Comparison of ENCODE assay signal across 11 mouse cellular contexts in the genomic region with DNA sequence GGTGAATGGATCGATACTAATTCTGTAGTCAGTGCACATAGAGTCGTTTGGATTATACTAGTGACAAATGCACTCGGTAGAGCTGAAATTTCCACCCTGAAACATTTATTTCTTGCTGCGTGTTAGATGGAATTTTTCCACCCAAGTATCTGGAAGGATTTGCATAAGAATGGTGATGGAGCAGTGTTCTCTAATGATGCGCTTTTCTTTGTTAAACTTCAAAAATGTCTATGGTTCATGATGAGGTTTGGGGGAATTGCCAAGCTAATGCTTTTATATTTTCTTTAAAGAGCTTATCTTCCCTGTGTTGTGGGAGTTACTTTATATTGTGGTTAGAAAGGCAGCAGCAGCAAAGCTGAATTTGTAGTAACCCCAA.
DNase-seq lines count a peak whose midpoint lies in the region; ATAC-seq and TF ChIP-seq lines count a peak whose summit lies in the region.
"Had no signal": no experiment of that assay in that cellular context is flagged by ENCODE, and none has a peak within 500 bp of the region (broad histone marks: within the 10 kb centered on the region; RNA-seq: fewer than 3 reads in every experiment).

No protein-coding gene starts in this region.

- ATAC-seq in heart, embryonic 15.5 days (replicated peaks; ENCODE audit: insufficient number of reproducible peaks, insufficient read depth, low FRiP score, low read depth), result no peak
- ATAC-seq in lung, embryonic 16.5 days (ENCODE audit: low read depth), result no peak
- peak; percentile 26; the same call in 1 of the 2 replicates for ATAC-seq in forebrain, embryonic 15.5 days (replicated peaks)
- no peak for ATAC-seq in midbrain, postnatal 0 days (ENCODE audit: low FRiP score)
- no peak for ATAC-seq in cerebellum, adult (ENCODE audit: insufficient number of reproducible peaks, low FRiP score, low TSS enrichment)

- H3K4me2 ChIP-seq in heart, embryonic 15.5 days, result no peak overlapping the region
- H3K4me2 ChIP-seq in lung, embryonic 16.5 days (ENCODE audit: low read depth, low read length), result no peak overlapping the region
- no peak overlapping the region for H3K4me2 ChIP-seq in forebrain, embryonic 15.5 days (replicated peaks)
- no peak overlapping the region for H3K4me2 ChIP-seq in midbrain, postnatal 0 days (ENCODE audit: low read depth, low read length, poor library complexity, severe bottlenecking)

- WGBS in heart, embryonic 15.5 days, result 68% methylated on average over 5 of the region's 5 CpGs
- 64% methylated on average over 5 of the region's 5 CpGs for WGBS in lung, embryonic 16.5 days
- 22% methylated on average over 5 of the region's 5 CpGs for WGBS in forebrain, embryonic 15.5 days
- 26% methylated on average over 5 of the region's 5 CpGs for WGBS in midbrain, postnatal 0 days

- TF ChIP-seq CTCF in midbrain, postnatal 0 days (IDR thresholded peaks at IDR 0.05), result no peak

- no peaks in the 10 kb centered on the region for H3K9me3 ChIP-seq in heart, embryonic 15.5 days (replicated peaks)
- no peaks in the 10 kb centered on the region for H3K9me3 ChIP-seq in lung, embryonic 16.5 days (ENCODE audit: control insufficient read depth, low read length)
- H3K9me3 ChIP-seq in forebrain, embryonic 15.5 days, result no peaks in the 10 kb centered on the region
- no peaks in the 10 kb centered on the region for H3K9me3 ChIP-seq in midbrain, postnatal 0 days (ENCODE audit: low read length)

- H3K4me3 ChIP-seq in heart, embryonic 15.5 days, result no peak overlapping the region
- no peak overlapping the region for H3K4me3 ChIP-seq in lung, embryonic 16.5 days (ENCODE audit: low read length)
- H3K4me3 ChIP-seq in forebrain, embryonic 15.5 days, result no peak overlapping the region
- H3K4me3 ChIP-seq in midbrain, postnatal 0 days (ENCODE audit: low read depth, low read length), result no peak overlapping the region

- no peaks in the 10 kb centered on the region for H3K36me3 ChIP-seq in heart, embryonic 15.5 days
- no peaks in the 10 kb centered on the region for H3K36me3 ChIP-seq in lung, embryonic 16.5 days (ENCODE audit: control insufficient read depth, insufficient read depth, low read length)
- H3K36me3 ChIP-seq in forebrain, embryonic 15.5 days, result no peaks in the 10 kb centered on the region
- H3K36me3 ChIP-seq in midbrain, postnatal 0 days (ENCODE audit: insufficient read depth, low read length), result no peaks in the 10 kb centered on the region

- intact Hi-C loops in heart, postnatal 25 days (cut with DNase I), result no loop called here

- no peak overlapping the region for H3K9ac ChIP-seq in heart, embryonic 15.5 days
- no peak overlapping the region for H3K9ac ChIP-seq in lung, embryonic 16.5 days (ENCODE audit: low read length)
- no peak overlapping the region for H3K9ac ChIP-seq in forebrain, embryonic 15.5 days (replicated peaks)
- H3K9ac ChIP-seq in midbrain, postnatal 0 days (replicated peaks; ENCODE audit: low read length, poor library complexity, severe bottlenecking), result no peak overlapping the region

- H3K27me3 ChIP-seq in heart, embryonic 15.5 days, result no peaks in the 10 kb centered on the region
- H3K27me3 ChIP-seq in lung, embryonic 16.5 days (ENCODE audit: control insufficient read depth, insufficient read depth, low read depth, low read length), result no peaks in the 10 kb centered on the region
- H3K27me3 ChIP-seq in forebrain, embryonic 15.5 days, result no peaks in the 10 kb centered on the region
- H3K27me3 ChIP-seq in midbrain, postnatal 0 days (ENCODE audit: insufficient read depth, low read length), result no peaks in the 10 kb centered on the region

- H3K4me1 ChIP-seq in heart, embryonic 15.5 days (replicated peaks), result peaks cover 10% of the 10 kb centered on the region
- H3K4me1 ChIP-seq in lung, embryonic 16.5 days (replicated peaks; ENCODE audit: control insufficient read depth, insufficient read depth, low read length), result peaks cover 12% of the 10 kb centered on the region
- peaks cover 18% of the 10 kb centered on the region for H3K4me1 ChIP-seq in forebrain, embryonic 15.5 days
- H3K4me1 ChIP-seq in midbrain, postnatal 0 days (ENCODE audit: insufficient read depth, low read length), result peaks cover 5% of the 10 kb centered on the region; the same call in 1 of the 2 replicates

- peak overlapping the region; percentile 40 for H3K27ac ChIP-seq in heart, embryonic 15.5 days
- peak overlapping the region; percentile 86 for H3K27ac ChIP-seq in lung, embryonic 16.5 days (ENCODE audit: low read length)
- peak overlapping the region; percentile 52 for H3K27ac ChIP-seq in forebrain, embryonic 15.5 days (replicated peaks)
- H3K27ac ChIP-seq in midbrain, postnatal 0 days (ENCODE audit: low read depth, low read length), result peak overlapping the region; percentile 62
- H3K27ac ChIP-seq: stomach, postnatal 0 days had no signal

- DNase-seq in heart, postnatal 25 days (ENCODE audit: low spot score), result no peak
- no peak for DNase-seq in lung, postnatal 14 days
- DNase-seq in midbrain, postnatal 0 days (ENCODE audit: low spot score), result no peak
- no peak for DNase-seq in spleen, adult 12 weeks (ENCODE audit: low spot score)
- DNase-seq: cerebellum, adult 9-10 months; right cerebral cortex, postnatal 25 days had no signal
